Mouse (Mus musculus) spleen, adult 18-20 months (tissue): ENCODE results near the gene Dnm2.
A peak's percentile ranks its signal among the peaks of the same experiment; 100 is the strongest.

ENCODE experiments used
- DNase-seq, 2 experiments: peaks; one replicate each; pipeline ENCODE4 v3.0.0; 2022; ENCODE audit warnings: mixed read lengths in 2 of 2

Gene Dnm2

GRCm38 (mm10) chr9:21432066-21432465 lies 7.4 kb downstream of the Dnm2 start:
- DNase-seq = no peak

- no peak for DNase-seq
Measured at GRCm38 (mm10) chr9:21433766-21434165, 9.1 kb downstream of the Dnm2 start.

GRCm38 (mm10) chr9:21434410-21434809 lies 9.7 kb downstream of the Dnm2 start:
- no peak for DNase-seq

- DNase-seq = peak; percentile 41 to 67
Measured at GRCm38 (mm10) chr9:21435777-21436635, 11.3 kb downstream of the Dnm2 start.

- DNase-seq = no peak
Measured at GRCm38 (mm10) chr9:21437577-21437976, 12.9 kb downstream of the Dnm2 start.

GRCm38 (mm10) chr9:21438219-21438618 lies 13.5 kb downstream of the Dnm2 start:
- DNase-seq = no peak

- no peak for DNase-seq
Measured at GRCm38 (mm10) chr9:21439456-21439855, 14.7 kb downstream of the Dnm2 start.

GRCm38 (mm10) chr9:21439914-21440313 lies 15.2 kb downstream of the Dnm2 start:
- DNase-seq = no peak

- no peak for DNase-seq
Measured at GRCm38 (mm10) chr9:21440387-21440786, 15.7 kb downstream of the Dnm2 start.

GRCm38 (mm10) chr9:21443853-21444252 lies 19.1 kb downstream of the Dnm2 start:
- DNase-seq = no peak

GRCm38 (mm10) chr9:21444574-21444973 lies 19.9 kb downstream of the Dnm2 start:
- no peak for DNase-seq

- DNase-seq = no peak
Measured at GRCm38 (mm10) chr9:21445081-21445744, 20.5 kb downstream of the Dnm2 start.

GRCm38 (mm10) chr9:21447778-21448177 lies 23.1 kb downstream of the Dnm2 start:
- DNase-seq = no peak

GRCm38 (mm10) chr9:21449710-21450109 lies 25.0 kb downstream of the Dnm2 start:
- DNase-seq = no peak

GRCm38 (mm10) chr9:21450270-21450669 lies 25.6 kb downstream of the Dnm2 start:
- DNase-seq = no peak

- no peak for DNase-seq
Measured at GRCm38 (mm10) chr9:21451391-21451790, 26.7 kb downstream of the Dnm2 start.

GRCm38 (mm10) chr9:21451870-21452269 lies 27.2 kb downstream of the Dnm2 start:
- DNase-seq = no peak

- DNase-seq = no peak
Measured at GRCm38 (mm10) chr9:21453003-21453402, 28.3 kb downstream of the Dnm2 start.

- no peak for DNase-seq
Measured at GRCm38 (mm10) chr9:21453459-21453858, 28.8 kb downstream of the Dnm2 start.

GRCm38 (mm10) chr9:21454556-21454955 lies 29.8 kb downstream of the Dnm2 start:
- no peak for DNase-seq

GRCm38 (mm10) chr9:21455103-21455770 lies 30.5 kb downstream of the Dnm2 start:
- no peak for DNase-seq

- DNase-seq = no peak
Measured at GRCm38 (mm10) chr9:21456246-21456929, 31.7 kb downstream of the Dnm2 start.
